Mouse (Mus musculus) left cerebral cortex, postnatal 4 days (tissue): Measurements from ENCODE around the gene Olfr881. TPM values are rescaled to one million over a fixed set of nuclear protein-coding genes. Genes with fewer than 3 reads are reported as not detected.

Experiments used
- DNase-seq: peaks from one replicate; pipeline ENCODE4 v3.0.0-alpha.2; 2022
- intact Hi-C: fragments of 180-260 bp; cut with DNase I; formaldehyde crosslinking; loops from one replicate; pipeline ENCODE4 v1.15.1; 2025
- total RNA-seq, 2 experiments: library from RNA; stranded (reverse); gene quantifications; 2 replicates each; pipeline ENCODE4 v1.2.3; 2021

The Olfr881 gene
- not detected for total RNA-seq

DNA sequence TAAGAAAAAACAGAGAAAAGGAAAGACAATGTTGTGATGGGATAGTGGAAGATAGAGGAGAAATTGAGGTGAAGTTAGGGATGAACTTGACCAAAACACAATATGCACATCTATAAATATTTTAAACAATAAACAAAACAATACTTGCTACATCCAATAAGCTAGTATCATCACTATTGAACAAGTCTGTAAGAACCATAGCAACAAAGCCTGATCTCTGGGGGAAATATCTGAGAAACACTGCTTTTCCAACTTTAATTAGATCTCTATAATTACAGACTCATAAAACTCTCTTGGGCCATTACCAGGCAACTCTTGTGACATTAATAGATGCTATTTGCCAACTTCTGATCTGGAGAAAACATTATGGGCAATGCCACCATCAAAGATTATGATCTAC is at the start of gene Olfr881:
Gene Olfr881, plus strand, starts transcription at position 301 of the 400 bp plus-strand sequence.
- no peak for DNase-seq
- intact Hi-C loops, result no loop called here

DNA sequence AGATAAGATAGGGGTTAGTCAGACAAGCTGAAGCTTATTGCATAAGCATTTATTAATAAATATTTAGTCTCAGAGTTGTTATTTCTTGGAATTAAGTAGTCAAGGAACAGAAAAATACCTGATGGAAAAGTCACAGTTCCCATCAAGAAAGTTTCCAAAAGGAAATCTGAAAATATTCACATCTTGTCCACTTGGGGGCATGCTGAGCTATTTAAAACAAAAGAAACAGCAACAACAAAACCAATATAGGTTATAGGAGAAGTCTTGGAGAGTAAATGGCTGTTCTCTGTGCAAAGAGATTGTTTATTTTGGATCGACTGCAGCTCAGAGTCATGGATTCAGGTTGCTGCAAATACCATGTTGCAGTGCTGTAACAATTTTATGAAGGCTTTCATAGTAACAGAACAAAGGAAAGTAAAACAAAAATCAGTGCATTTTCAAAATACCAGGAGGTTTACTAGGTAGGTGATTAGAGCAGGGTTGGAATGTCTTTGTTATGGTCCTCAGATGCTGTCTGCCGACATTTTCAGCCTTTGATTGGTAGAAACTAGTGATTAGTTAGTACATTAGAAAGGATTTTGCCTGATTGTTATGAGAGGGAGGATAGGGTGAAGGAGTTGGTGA is 7.1 kb downstream of the Olfr881 start:
- DNase-seq, result no peak

DNA sequence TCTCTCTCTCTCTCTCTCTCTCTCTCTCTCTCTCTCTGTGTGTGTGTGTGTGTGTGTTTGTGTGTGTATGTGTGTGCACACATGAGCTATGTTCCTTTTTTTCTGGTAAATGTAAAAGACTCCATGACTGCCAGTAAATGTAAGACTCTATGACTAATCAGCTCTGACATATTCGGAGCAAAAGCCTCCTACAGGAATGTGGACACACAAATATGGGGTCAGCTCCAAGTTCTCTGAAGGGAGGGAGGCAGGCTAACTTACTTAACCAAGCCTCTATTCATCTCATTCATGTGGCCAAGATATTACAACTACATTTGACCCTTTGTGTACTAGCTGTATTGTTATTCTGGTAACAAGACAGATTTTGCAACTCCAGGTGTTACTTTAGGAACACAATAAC is 8.4 kb downstream of the Olfr881 start:
- no peak for DNase-seq
- intact Hi-C loops, result no loop called here

More for the DNA sequence above, 7.1 kb downstream of the Olfr881 start:
- intact Hi-C loops, result no loop called here

DNA sequence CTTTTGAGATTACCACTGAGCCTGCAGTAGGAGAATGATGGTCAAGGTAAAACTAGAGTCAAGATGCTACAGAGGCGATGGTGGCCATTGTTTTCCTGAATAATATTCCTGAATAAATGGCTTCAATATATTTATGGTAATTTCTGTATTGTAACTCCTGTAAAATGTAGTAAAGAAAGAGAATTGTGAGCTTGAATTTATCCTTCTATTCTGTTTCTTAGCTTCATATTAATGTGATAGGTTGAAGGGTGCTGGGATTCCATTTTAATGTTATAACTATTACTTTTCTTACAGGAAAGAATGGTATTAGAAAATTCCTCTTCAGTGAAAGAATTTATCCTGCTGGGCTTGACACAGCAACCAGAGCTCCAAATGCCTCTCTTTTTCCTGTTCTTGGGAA is 33.9 kb downstream of the Olfr881 start, which contains the start of gene Olfr883:
Gene Olfr883, plus strand, starts transcription at position 301 of the 400 bp plus-strand sequence.
- intact Hi-C loops, result no loop called here

More for the DNA sequence above, 33.9 kb downstream of the Olfr881 start, which contains the start of gene Olfr883:
- DNase-seq, result no peak

Other genes with a start within 250 kb of the Olfr881 start
- gene Olfr874, start 246.7 kb upstream of the Olfr881 start, total RNA-seq, result not detected
- not detected for gene Olfr875, start 220.0 kb upstream of the Olfr881 start, total RNA-seq
- gene Olfr876, start 188.8 kb upstream of the Olfr881 start, total RNA-seq, result not detected
- not detected for gene Olfr877, start 137.6 kb upstream of the Olfr881 start, total RNA-seq
- gene Olfr145, start 95.1 kb upstream of the Olfr881 start, total RNA-seq, result not detected
- not detected for gene Olfr878, start 74.0 kb upstream of the Olfr881 start, total RNA-seq
- gene Olfr883, start 34.0 kb downstream of the Olfr881 start, total RNA-seq, result not detected
- not detected for gene Olfr884, start 54.7 kb downstream of the Olfr881 start, total RNA-seq
- not detected for gene Olfr885, start 69.5 kb downstream of the Olfr881 start, total RNA-seq
- gene Olfr887, start 92.2 kb downstream of the Olfr881 start, total RNA-seq, result not detected
- not detected for gene Olfr888, start 116.3 kb downstream of the Olfr881 start, total RNA-seq
- not detected for gene Olfr889, start 123.4 kb downstream of the Olfr881 start, total RNA-seq
- not detected for gene Olfr890, start 150.7 kb downstream of the Olfr881 start, total RNA-seq
- gene Olfr891, start 189.0 kb downstream of the Olfr881 start, total RNA-seq, result not detected
- not detected for gene Olfr893, start 216.5 kb downstream of the Olfr881 start, total RNA-seq
- not detected for gene Olfr894, start 226.2 kb downstream of the Olfr881 start, total RNA-seq